Mouse (Mus musculus): ENCODE measurements around the gene Ppl. TPM values are rescaled to one million over a fixed set of nuclear protein-coding genes. Genes with fewer than 3 reads are reported as not detected.

Gene Ppl
- polyA plus RNA-seq, 1 experiment from 2014 or later = 1.6 TPM

GRCm38 (mm10) chr16:5153299-5154026, 21.2 kb upstream of the Ppl start:
- Histone ChIP-seq H3K27ac (replicated peaks; ENCODE audit: low read depth, low read length) (no peak overlapping the region), H3K9me3 (ENCODE audit: control insufficient read depth, low read length) (no peaks in the 10 kb centered on the region), H3K4me3 (ENCODE audit: low read depth, low read length) (no peak overlapping the region), H3K27me3 (ENCODE audit: control insufficient read depth, insufficient read depth, low read length) (no peaks in the 10 kb centered on the region), H3K4me2 (ENCODE audit: low read depth, severe bottlenecking) (no peak overlapping the region), H3K4me1 (ENCODE audit: control insufficient read depth, insufficient read depth, low read length) (0 out of 2 replicates have a peak, but pooled peaks cover 3% of the 10 kb centered on the region), H3K9ac (ENCODE audit: low read length) (no peak overlapping the region), H3K36me3 (ENCODE audit: control insufficient read depth, insufficient read depth, low read length) (no peaks in the 10 kb centered on the region)
- WGBS = 67% methylated on average over 6 of the region's 6 CpGs
- DNase-seq (ENCODE audit: low spot score) (no peak), ATAC-seq (ENCODE audit: insufficient number of reproducible peaks, low FRiP score, low TSS enrichment, low read depth) (no peak)

GRCm38 (mm10) chr16:5150544-5150943, 18.3 kb upstream of the Ppl start:
- WGBS = 84% methylated on average over 10 of the region's 10 CpGs
- Histone ChIP-seq H3K27ac (replicated peaks; ENCODE audit: low read depth, low read length) (no peak overlapping the region), H3K36me3 (ENCODE audit: control insufficient read depth, insufficient read depth, low read length) (no peaks in the 10 kb centered on the region), H3K9ac (ENCODE audit: low read length) (no peak overlapping the region), H3K4me3 (ENCODE audit: low read depth, low read length) (no peak overlapping the region), H3K27me3 (ENCODE audit: control insufficient read depth, insufficient read depth, low read length) (no peaks in the 10 kb centered on the region), H3K4me2 (ENCODE audit: low read depth, severe bottlenecking) (no peak overlapping the region), H3K4me1 (ENCODE audit: control insufficient read depth, insufficient read depth, low read length) (no peaks in the 10 kb centered on the region), H3K9me3 (ENCODE audit: control insufficient read depth, low read length) (no peaks in the 10 kb centered on the region)
- no peak for ATAC-seq (ENCODE audit: insufficient number of reproducible peaks, low FRiP score, low TSS enrichment, low read depth)
- DNase-seq (ENCODE audit: low spot score) = no peak

- peak within 1 kb of the TSS; percentile 33 for H3K4me2 ChIP-seq (ENCODE audit: low read depth, severe bottlenecking)
- no peak within 1 kb of the TSS for H3K9ac ChIP-seq (ENCODE audit: low read length)
- H3K9me3 ChIP-seq (ENCODE audit: control insufficient read depth, low read length) = no peaks in the 10 kb centered on the region
- no peak within 1 kb of the TSS for H3K27ac ChIP-seq (replicated peaks; ENCODE audit: low read depth, low read length)
- 25% methylated on average over 13 of the region's 13 CpGs for WGBS
- no peaks in the 10 kb centered on the region for H3K27me3 ChIP-seq (ENCODE audit: control insufficient read depth, insufficient read depth, low read length)
- H3K36me3 ChIP-seq (ENCODE audit: control insufficient read depth, insufficient read depth, low read length) = no peaks in the 10 kb centered on the region
- peak; percentile 36 for ATAC-seq (ENCODE audit: insufficient number of reproducible peaks, low FRiP score, low TSS enrichment, low read depth)
- H3K4me3 ChIP-seq (ENCODE audit: low read depth, low read length) = no peak within 1 kb of the TSS; the same call in 1 of the 2 replicates
- no peaks in the 10 kb centered on the region for H3K4me1 ChIP-seq (ENCODE audit: control insufficient read depth, insufficient read depth, low read length)
- DNase-seq (ENCODE audit: low spot score) = no peak
These were observed 14.8 kb upstream of the Ppl start, which contains the start of gene Sec14l5 for GRCm38 (mm10) chr16:5147037-5147385. TSS of gene Sec14l5 (plus strand) at chr16:5147109.

- DNase-seq (ENCODE audit: low spot score) (peak; percentile 86), ATAC-seq (ENCODE audit: insufficient number of reproducible peaks, low FRiP score, low TSS enrichment, low read depth) (peak; percentile 92)
- Histone ChIP-seq H3K9ac (ENCODE audit: low read length) (no peak overlapping the region), H3K36me3 (ENCODE audit: control insufficient read depth, insufficient read depth, low read length) (no peaks in the 10 kb centered on the region), H3K4me3 (ENCODE audit: low read depth, low read length) (no peak overlapping the region; the same call in 1 of the 2 replicates), H3K4me1 (ENCODE audit: control insufficient read depth, insufficient read depth, low read length) (no peaks in the 10 kb centered on the region), H3K9me3 (ENCODE audit: control insufficient read depth, low read length) (no peaks in the 10 kb centered on the region), H3K27ac (replicated peaks; ENCODE audit: low read depth, low read length) (no peak overlapping the region), H3K4me2 (ENCODE audit: low read depth, severe bottlenecking) (peak overlapping the region; percentile 33), H3K27me3 (ENCODE audit: control insufficient read depth, insufficient read depth, low read length) (no peaks in the 10 kb centered on the region)
- WGBS = 1% methylated on average over 26 of the region's 26 CpGs
These were observed 14.3 kb upstream of the Ppl start for GRCm38 (mm10) chr16:5146367-5147036.

- Histone ChIP-seq H3K4me1 (ENCODE audit: control insufficient read depth, insufficient read depth, low read length) (no peaks in the 10 kb centered on the region), H3K9ac (ENCODE audit: low read length) (no peak overlapping the region), H3K27ac (replicated peaks; ENCODE audit: low read depth, low read length) (no peak overlapping the region), H3K4me3 (ENCODE audit: low read depth, low read length) (no peak overlapping the region), H3K4me2 (ENCODE audit: low read depth, severe bottlenecking) (no peak overlapping the region), H3K36me3 (ENCODE audit: control insufficient read depth, insufficient read depth, low read length) (no peaks in the 10 kb centered on the region), H3K27me3 (ENCODE audit: control insufficient read depth, insufficient read depth, low read length) (no peaks in the 10 kb centered on the region), H3K9me3 (ENCODE audit: control insufficient read depth, low read length) (no peaks in the 10 kb centered on the region)
- ATAC-seq (ENCODE audit: insufficient number of reproducible peaks, low FRiP score, low TSS enrichment, low read depth) (peak; percentile 41; the same call in 1 of the 2 replicates), DNase-seq (ENCODE audit: low spot score) (peak; percentile 84)
- WGBS = under 1% methylated on average over 7 of the region's 7 CpGs
These were observed 13.3 kb upstream of the Ppl start for GRCm38 (mm10) chr16:5145570-5145969.

- WGBS = 25% methylated on average over 4 of the region's 4 CpGs
- H3K27ac ChIP-seq (replicated peaks; ENCODE audit: low read depth, low read length) = no peak overlapping the region
- H3K9ac ChIP-seq (ENCODE audit: low read length) = no peak overlapping the region
- no peaks in the 10 kb centered on the region for H3K9me3 ChIP-seq (ENCODE audit: control insufficient read depth, low read length)
- ATAC-seq (ENCODE audit: insufficient number of reproducible peaks, low FRiP score, low TSS enrichment, low read depth) (no peak), DNase-seq (ENCODE audit: low spot score) (no peak)
- no peak overlapping the region for H3K4me3 ChIP-seq (ENCODE audit: low read depth, low read length)
- H3K27me3 ChIP-seq (ENCODE audit: control insufficient read depth, insufficient read depth, low read length) = no peaks in the 10 kb centered on the region
- 0 out of 2 replicates have a peak, but pooled peaks cover 2% of the 10 kb centered on the region for H3K4me1 ChIP-seq (ENCODE audit: control insufficient read depth, insufficient read depth, low read length)
- H3K36me3 ChIP-seq (ENCODE audit: control insufficient read depth, insufficient read depth, low read length) = no peaks in the 10 kb centered on the region
- H3K4me2 ChIP-seq (ENCODE audit: low read depth, severe bottlenecking) = no peak overlapping the region
These were observed 7.5 kb upstream of the Ppl start for GRCm38 (mm10) chr16:5139741-5140140.

- H3K4me3 ChIP-seq (ENCODE audit: low read depth, low read length) = no peak overlapping the region
- H3K27ac ChIP-seq (replicated peaks; ENCODE audit: low read depth, low read length) = no peak overlapping the region
- 59% methylated on average over 12 of the region's 12 CpGs for WGBS
- peaks cover 20% of the 10 kb centered on the region for H3K27me3 ChIP-seq (ENCODE audit: control insufficient read depth, insufficient read depth, low read length)
- H3K4me2 ChIP-seq (ENCODE audit: low read depth, severe bottlenecking) = no peak overlapping the region
- no peak overlapping the region for H3K9ac ChIP-seq (ENCODE audit: low read length)
- H3K9me3 ChIP-seq (ENCODE audit: control insufficient read depth, low read length) = no peaks in the 10 kb centered on the region
- H3K36me3 ChIP-seq (ENCODE audit: control insufficient read depth, insufficient read depth, low read length) = no peaks in the 10 kb centered on the region
- 0 out of 2 replicates have a peak, but pooled peaks cover 4% of the 10 kb centered on the region for H3K4me1 ChIP-seq (ENCODE audit: control insufficient read depth, insufficient read depth, low read length)
- ATAC-seq (ENCODE audit: insufficient number of reproducible peaks, low FRiP score, low TSS enrichment, low read depth) (no peak), DNase-seq (ENCODE audit: low spot score) (no peak)
These were observed 4.9 kb upstream of the Ppl start for GRCm38 (mm10) chr16:5137006-5137540.

GRCm38 (mm10) chr16:5136505-5136904, 4.3 kb upstream of the Ppl start:
- H3K4me1 ChIP-seq (ENCODE audit: control insufficient read depth, insufficient read depth, low read length) = 0 out of 2 replicates have a peak, but pooled peaks cover 5% of the 10 kb centered on the region
- H3K36me3 ChIP-seq (ENCODE audit: control insufficient read depth, insufficient read depth, low read length) = no peaks in the 10 kb centered on the region
- ATAC-seq (ENCODE audit: insufficient number of reproducible peaks, low FRiP score, low TSS enrichment, low read depth) (no peak), DNase-seq (ENCODE audit: low spot score) (no peak)
- no peak overlapping the region for H3K4me2 ChIP-seq (ENCODE audit: low read depth, severe bottlenecking)
- H3K27me3 ChIP-seq (ENCODE audit: control insufficient read depth, insufficient read depth, low read length) = peaks cover 25% of the 10 kb centered on the region
- H3K9ac ChIP-seq (ENCODE audit: low read length) = no peak overlapping the region
- no peak overlapping the region for H3K4me3 ChIP-seq (ENCODE audit: low read depth, low read length)
- H3K9me3 ChIP-seq (ENCODE audit: control insufficient read depth, low read length) = no peaks in the 10 kb centered on the region
- no peak overlapping the region for H3K27ac ChIP-seq (replicated peaks; ENCODE audit: low read depth, low read length)
- 4% methylated on average over 4 of the region's 4 CpGs for WGBS

All from limb, embryonic 11.5 days (tissue).